Mouse (Mus musculus): ENCODE measurements at regions not wholly inside any gene's neighbourhood (a gene's known extent, or its start where the extent isn't known, plus 50 kb on each side); places are given as distances from the start of the nearest gene placed in this dataset.
"Not testable (repeated sequence)": the region's sequence is repeated elsewhere in the genome, so short reads cannot be mapped to it uniquely, and the experiment has no call there.

DNA sequence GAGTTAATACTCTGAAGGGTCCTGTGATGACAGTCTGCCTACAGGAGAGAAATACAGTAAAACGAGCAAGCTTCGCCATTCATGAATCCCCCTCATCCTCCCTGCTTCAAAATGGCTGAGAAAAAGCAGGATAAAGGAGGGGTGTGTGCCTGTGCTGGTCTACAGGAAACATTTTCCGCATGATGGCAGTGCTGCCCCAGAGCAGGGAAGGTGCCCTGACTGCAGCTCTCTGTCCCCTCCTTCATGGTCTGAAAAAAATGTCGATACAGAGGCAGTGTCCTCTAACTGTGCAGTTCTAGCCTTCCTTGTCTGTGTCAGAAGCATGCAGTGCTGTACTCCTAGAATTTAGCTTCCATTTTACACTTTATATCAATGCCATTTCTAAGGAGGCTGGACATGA, 166.7 kb upstream of the Olfr1324 start:
- not testable (repeated sequence) for TF ChIP-seq GATA1 (IDR thresholded peaks at IDR 0.05; ENCODE audit: borderline replicate concordance, low read length); FLI1 (IDR thresholded peaks at IDR 0.05; ENCODE audit: low read length)
